Mouse (Mus musculus): Measurements from ENCODE around the gene Ifi203.
"Not testable (repeated sequence)": the region's sequence is repeated elsewhere in the genome, so short reads cannot be mapped to it uniquely, and the experiment has no call there.

The Ifi203 gene

DNA sequence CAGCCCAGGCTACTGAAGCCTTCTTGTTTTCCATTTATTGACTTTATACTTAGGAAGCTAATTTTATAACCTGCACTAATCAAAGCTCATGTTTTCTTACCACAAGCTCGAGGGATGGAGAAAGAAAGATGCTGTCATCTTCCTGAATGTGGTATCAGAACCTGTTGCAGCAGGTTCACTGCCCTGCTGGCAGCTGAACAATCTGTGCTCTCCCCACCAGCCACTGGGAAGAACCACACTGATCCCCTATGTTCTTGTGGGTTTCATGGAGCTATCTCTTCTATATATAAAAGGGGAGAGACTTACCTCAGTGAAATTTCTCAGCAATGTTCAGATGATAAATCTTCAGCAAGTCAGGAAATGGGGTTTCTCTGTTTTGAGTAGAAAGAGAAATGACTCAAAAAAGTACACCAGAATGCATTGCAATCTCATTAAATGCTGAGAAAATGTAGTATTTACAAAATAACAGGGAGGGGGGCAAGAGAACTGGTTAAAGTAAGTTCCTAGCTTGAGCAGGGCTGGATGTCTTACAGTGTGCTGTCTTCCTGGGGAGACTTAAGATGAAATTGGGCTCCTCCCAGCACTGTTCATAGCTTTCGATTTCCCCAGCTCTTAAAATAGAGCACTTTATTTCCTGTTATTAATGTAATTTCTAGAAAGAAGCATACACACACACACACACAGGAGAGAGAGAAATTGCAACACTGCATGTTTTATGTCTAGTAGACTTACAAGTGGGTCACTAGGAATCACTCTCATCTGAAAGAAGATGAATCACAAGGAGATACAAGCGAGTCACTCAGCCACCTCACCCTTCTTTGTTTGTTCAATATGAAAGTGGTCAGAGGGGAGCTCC, at the start of gene Ifi203, which contains the start of gene Mndal:
Gene Ifi203, minus strand, starts transcription at position 749 of the 856 bp plus-strand sequence.
Gene Mndal, minus strand, starts transcription at position 568 of the 856 bp plus-strand sequence.
- ChIA-PET CTCF (interaction anchor here in 1 of 4 experiments (0.6 kb wide), 1 partner anchor 140 kb away, joined by 3 read pairs; no protein-coding TSS in a partner anchor), POLR2A (interaction anchor here in 1 of 4 experiments (0.6 kb wide), 1 partner anchor 62 kb away, joined by 3 read pairs; no protein-coding TSS in a partner anchor)

DNA sequence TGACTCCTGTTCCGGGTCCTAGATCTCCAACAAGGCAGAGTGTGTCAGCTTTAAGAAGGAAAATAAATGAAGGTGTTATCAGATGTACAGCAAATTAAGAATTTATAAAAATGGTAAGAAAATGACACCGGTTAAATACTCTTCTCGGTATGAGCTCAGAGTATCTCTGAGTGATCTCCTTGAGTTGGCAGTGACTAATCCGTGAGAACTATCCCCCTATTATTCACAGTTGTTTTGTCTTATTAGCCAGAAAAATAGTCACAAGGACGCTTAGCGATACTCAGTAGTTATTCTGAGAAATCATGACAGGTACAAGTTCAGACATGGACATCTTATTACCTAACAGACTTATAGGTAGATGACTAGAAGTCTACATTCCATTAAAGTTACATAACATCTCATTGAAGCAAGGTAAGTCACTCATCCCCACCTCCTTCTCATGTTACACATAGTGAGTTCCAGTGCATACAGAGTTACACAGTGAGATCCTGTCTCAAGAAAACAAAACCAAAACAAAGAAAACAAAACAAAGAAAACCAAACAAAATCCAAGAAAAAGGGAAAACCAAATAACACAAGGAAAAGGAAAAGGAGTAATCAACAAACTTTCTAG, 40.3 kb upstream of the Ifi203 start, which contains the start of gene Ifi202b:
Gene Ifi202b, minus strand, starts transcription at position 51 of the 612 bp plus-strand sequence.
- POLR2A ChIA-PET: not testable (repeated sequence)

DNA sequence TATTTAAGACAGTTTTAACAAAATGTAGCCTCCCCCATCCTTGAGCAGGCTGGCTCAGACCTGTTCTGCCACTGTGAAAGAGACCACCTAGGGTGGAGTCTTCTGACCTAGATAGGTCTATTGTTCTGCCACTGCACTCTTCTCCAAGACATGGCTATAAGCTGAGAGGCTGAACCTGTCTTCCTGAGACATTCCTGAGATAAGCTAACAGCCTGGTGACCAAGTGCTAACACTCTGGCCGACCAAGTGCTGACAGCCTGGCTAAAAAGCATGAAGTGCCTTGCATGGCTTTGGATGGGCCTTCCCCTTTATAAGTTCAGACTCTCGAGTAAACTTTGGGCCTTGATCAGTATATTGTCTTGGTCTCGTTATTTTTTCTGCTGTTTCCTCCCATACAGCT, 38.6 kb upstream of the Ifi203 start:
- POLR2A ChIA-PET, CTCF ChIA-PET: not testable (repeated sequence)

More for the DNA sequence above, 40.3 kb upstream of the Ifi203 start, which contains the start of gene Ifi202b:
- CTCF ChIA-PET: not testable (repeated sequence)

DNA sequence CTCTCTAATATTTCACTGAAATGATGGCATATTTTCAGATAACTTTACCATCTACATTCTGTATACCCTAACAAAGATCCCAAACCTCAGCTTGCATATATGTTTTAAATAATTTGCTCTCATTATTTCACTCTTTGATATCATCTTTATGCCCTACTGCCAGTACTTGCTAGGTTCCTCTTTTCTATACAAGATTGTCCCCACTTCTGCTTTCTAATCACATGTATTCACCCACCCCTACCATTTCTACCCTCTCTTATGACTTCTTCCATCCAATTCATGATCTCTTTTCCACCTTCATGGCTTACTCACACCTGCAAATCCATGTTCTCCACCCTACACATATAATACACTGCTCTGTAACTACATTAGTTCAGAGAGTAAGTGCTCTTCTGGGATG, 35.1 kb upstream of the Ifi203 start:
- ChIA-PET POLR2A (no interaction called here), CTCF (no interaction called here)

DNA sequence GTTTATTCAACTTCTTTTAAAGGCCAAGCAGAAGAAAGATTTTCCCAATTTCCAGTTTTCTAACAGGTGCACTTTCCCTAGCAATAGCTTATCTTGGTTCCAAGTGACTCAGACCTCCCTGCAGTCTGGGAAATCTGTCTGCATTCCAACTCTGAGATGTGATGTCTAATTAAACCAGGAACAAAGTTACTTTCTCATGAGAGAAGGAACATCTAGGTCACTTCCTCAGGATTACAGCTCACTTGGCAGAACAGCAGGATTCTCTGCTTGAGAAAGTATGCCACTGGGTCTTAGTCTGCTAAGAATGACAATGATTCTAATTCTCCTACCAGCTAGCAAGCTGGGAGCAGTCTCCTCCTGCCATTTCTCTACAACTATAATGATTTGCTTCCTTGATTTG, 30.6 kb upstream of the Ifi203 start:
- CTCF ChIA-PET: no interaction called here
- POLR2A ChIA-PET: no interaction called here

DNA sequence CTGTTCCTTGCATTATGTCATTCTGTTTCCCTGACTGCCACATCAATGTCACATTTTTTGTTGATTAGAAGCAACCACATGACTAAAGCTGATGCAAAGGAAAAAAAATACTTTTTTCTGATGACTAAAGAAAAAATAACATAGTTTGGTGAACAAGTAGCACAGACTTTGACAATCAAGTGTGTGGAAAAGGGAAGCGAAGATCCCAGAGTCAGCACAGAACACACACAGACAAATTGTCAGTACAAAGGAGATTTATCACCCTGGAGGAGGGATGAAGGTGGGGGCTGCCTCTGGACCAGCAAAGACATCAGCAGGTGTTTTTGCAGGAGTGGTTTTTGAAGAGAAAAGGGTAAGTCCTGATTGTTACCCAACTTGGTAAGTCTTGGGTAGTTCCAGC, 19.0 kb upstream of the Ifi203 start:
- CTCF ChIA-PET, POLR2A ChIA-PET: not testable (repeated sequence)

DNA sequence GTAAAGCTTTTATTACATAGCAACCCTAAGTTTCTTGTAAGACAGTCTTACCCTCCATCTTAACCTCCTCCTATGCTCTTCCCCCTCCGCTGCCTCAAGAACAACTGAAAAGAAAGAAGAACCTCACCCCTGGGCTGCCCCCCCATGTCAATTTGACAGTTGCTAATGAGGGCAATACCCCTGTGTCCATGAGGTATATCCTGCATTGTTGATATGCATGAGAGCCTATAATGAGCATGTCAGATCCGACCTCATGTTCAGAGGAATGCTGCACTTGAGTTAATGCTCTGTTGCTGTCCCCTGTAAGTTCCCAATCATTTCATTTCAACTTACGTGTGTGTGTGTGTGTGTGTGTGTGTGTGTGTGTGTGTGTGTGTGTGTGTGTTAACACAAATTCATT, 17.5 kb upstream of the Ifi203 start:
- CTCF ChIA-PET, POLR2A ChIA-PET: not testable (repeated sequence)

DNA sequence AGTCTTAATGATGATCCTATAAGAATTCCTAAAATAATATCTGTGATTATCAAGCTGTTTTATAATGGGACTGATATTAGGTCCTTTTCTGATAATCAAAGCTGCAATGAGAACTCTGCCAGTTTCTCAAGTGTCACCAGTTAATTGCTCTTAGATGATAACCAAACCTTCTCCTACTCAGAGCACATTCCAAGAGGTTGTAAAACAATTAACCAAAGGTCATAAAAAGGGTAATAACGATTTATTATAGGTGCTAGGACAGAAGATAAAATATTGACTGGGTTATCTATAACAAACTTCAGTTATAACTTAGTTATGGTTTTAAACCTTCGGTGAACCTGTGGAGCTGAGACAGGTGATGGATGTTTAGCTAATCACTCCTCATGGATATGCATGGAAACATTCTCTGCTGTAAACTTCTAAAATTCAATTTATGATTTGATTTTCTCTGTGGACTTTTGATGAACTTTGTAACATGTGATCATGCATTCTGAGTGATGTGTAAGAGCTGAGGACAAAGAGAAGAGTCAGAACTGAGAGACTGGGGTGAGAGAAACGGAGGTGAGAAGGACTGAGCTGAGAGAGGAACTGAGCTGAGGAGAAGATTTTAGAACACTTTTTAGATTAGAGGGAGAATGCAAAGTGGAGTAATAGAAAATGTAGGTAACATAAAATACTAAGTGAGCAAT, 13.5 kb upstream of the Ifi203 start:
- CTCF ChIA-PET, POLR2A ChIA-PET: not testable (repeated sequence)

DNA sequence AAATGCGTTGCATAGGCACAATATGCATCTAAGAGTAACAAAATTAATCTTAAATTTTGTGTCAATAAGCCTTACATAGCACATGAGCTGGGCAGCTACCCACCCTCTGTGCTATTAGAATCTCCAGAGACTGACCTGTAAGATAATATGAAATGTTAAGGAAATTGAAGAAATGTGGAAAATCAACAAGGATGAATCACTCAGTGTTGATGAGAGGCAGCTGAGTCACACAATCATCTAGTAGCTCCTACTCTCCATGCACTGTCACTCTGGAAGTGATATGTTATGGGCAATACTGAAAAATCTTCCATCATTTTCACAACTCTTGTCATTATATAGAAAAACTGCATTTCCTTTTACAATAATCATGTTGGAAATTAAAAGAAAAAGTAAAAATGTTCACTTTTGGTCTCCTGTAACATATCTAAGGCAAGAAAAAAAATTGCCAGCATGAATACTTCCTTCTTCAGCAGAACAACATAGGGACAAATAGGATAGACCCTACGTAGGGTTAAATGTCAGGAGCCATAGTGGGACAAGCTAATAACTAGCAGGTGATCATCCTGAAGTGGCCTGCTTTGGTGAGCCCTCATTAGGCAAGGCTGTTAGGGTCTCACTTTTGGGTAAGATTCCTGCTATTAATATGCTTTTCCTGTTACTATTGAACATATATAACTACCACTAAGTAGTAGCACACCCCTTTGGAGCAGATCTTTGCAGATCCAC, 12.8 kb upstream of the Ifi203 start:
- CTCF ChIA-PET: no interaction called here
- POLR2A ChIA-PET: no interaction called here

DNA sequence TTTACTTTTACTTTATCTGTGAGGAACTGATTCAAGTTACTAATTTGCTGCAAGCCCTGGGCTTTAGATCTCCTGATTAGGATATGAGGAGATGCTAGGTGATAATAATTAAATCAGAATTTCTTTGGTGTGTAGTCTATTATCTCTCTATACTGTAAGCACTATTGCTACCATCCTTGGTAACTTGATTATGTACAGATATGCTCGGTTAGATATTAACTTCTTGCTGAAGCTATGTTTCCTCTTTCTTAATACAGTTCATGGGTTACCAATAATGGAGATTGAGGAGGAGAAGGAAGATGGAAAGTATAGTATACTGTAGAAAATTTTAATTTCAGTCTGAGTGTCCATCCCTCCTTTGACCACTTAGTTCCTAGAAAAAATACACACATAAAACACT, 11.1 kb upstream of the Ifi203 start:
- CTCF ChIA-PET: no interaction called here
- POLR2A ChIA-PET: no interaction called here

DNA sequence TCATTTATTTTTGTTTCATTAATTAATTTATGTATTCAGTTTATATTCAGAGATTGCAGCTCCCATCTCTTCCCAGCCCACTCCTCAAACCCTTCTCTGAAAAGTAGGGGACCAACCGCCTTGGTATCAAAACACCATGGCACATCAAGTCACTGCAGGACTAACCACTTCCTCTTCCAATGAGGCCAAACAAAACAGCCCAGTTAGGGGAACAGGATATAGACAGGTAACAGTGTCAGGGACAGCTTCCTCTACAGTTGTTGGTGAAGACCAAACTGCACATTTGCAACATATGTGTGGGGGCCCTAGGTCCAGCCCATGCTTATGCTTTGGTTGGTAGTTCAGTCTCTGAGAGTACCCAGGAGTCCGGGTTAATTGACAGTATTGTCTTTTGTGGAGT, 6.6 kb upstream of the Ifi203 start:
- POLR2A ChIA-PET: interaction anchor here in 1 of 4 experiments (1.1 kb wide), 1 partner anchor 139 kb away, joined by 4 read pairs; no protein-coding TSS in a partner anchor
- CTCF ChIA-PET: interaction anchor here in 1 of 4 experiments (0.6 kb wide), 1 partner anchor 110 kb away, joined by 3 read pairs; no protein-coding TSS in a partner anchor

DNA sequence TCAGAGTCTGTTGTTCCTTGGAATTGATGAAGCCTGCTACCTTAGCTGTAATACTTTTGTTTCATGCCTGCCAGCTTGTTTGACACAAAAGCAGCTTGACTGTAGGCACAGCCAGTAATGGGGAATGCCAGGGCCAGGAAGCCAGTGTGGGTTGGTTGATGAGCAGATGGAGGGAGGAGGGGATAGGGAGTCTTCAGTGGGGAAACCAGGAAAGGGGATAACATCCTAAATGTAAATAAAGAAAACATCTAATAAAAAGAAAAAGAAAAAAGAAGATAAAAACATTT, 251 bp upstream of the Ifi203 start:
- POLR2A ChIA-PET: not testable (repeated sequence)
- CTCF ChIA-PET: interaction anchor here in 1 of 4 experiments (0.6 kb wide), 1 partner anchor 140 kb away, joined by 3 read pairs; no protein-coding TSS in a partner anchor

DNA sequence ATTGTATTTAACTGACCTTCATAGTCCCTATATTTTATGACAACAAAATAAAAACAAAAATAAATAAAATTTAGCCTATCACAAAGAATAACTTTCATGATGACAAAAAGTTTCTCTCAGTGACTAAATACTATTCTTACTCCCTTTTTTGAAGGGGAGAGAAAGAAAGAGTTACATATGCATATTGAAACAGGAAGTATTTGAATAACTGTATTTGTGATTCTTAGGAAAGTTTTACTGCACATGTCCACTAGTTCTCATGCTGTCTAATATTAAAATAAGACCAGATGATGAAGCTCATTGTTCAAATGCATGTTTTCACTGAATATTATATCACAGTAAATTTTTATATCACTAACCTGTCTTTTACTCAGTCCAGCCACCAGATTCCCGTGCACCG, 950 bp downstream of the Ifi203 start:
- CTCF ChIA-PET, POLR2A ChIA-PET: not testable (repeated sequence)

DNA sequence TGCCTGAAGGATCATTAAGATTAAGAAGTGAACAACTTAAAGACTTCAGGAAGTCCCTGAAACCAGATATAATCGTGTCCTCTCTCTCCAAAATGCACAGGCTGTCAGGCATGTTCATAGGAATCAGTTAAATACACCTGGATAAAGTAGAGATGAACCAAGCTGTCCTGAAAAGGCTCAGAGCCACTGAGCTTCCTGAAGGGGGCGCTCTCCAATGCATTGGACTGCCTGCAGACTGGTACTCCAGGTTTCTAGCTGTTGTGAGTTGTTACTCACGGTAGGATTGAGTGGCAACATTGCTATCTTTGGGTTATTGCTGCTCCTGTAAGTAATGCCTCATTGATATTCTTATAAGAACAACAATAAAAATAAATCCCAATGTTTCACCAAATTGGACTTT, 23.2 kb downstream of the Ifi203 start:
- CTCF ChIA-PET: not testable (repeated sequence)

DNA sequence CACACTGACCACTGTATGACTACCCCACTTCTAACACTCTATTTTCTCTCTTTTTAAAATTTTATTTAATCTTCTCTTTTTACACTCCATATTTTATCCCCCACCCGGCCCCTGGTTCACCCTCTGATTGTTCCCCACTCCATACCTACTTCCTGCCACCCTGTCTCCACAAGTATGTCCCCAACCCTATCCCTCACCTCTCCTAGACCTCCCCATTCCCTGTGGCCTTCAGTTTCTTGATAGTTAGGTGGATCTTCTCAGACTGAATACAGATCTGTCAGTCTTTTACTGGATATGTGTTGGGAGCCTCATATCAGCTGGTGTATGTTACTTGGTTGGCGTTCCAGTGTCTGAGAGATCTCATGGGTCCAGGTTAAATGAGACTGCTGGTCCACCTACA, 27.9 kb downstream of the Ifi203 start:
- CTCF ChIA-PET: interaction anchor here in 1 of 4 experiments (1.0 kb wide), 1 partner anchor 147 kb away, joined by 4 read pairs; no protein-coding TSS in a partner anchor
- POLR2A ChIA-PET: no interaction called here

More for the DNA sequence above, 23.2 kb downstream of the Ifi203 start:
- POLR2A ChIA-PET: not testable (repeated sequence)

DNA sequence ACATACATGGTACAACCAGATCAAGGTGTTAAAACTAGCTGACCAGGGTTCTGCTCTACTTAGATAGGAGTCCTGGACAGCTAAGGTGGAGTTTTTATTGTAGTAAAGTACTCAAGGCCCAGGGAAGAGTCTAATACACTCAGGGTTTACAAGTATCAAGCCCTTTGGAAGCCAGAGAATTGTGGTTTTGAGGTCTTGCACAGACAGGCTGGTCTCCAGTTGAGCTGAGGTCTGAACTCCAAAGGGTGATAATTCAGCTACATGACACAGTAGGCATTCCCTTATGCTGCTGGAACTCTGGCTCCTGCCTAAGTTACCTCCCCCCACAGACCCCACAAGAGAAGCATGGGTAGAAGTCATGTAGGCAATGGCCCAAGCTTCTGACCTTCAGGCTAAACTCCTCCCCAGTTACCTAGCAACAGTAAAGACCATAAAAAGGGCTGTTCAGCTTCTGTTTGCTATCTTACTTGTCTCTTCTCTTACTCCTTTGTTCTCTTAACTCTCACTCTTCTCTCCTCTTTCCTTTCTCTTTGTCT, 29.1 kb downstream of the Ifi203 start:
- CTCF ChIA-PET, POLR2A ChIA-PET: not testable (repeated sequence)

DNA sequence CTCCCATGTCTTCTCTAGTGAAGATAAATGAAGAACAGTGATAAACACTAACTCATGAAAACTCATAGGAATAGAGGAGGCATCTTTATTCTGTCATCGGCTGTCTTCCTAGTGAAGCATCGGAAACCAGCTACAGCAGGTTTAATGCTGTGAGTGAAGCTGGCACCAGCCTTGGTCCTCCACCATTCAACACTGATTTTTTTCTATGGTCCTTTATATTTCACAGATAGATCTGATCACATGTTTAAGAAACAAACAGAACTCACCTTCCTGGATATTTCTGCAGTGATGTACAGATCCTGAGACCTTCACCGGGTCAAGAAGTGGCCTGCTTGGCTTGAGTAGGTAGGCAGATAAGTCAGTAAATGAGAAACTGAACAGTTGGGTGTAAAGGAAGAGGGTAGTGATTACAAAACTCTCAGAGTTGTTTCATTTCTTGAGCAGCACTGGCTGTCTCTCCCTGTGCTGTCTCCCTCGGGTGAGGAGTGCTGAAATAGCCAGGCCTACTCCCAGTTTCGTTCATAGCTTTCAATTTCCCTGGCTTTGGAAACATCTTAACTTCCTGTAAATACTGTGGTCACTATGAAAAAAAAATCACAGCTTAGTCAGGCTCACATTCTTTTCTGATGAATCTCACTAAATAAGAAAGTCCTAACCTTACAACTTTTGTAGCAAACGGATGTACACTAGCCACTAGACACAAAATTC, 29.8 kb downstream of the Ifi203 start, which contains the start of gene Ifi211:
Gene Ifi211, minus strand, starts transcription at position 499 of the 708 bp plus-strand sequence.
- CTCF ChIA-PET, POLR2A ChIA-PET: not testable (repeated sequence)

DNA sequence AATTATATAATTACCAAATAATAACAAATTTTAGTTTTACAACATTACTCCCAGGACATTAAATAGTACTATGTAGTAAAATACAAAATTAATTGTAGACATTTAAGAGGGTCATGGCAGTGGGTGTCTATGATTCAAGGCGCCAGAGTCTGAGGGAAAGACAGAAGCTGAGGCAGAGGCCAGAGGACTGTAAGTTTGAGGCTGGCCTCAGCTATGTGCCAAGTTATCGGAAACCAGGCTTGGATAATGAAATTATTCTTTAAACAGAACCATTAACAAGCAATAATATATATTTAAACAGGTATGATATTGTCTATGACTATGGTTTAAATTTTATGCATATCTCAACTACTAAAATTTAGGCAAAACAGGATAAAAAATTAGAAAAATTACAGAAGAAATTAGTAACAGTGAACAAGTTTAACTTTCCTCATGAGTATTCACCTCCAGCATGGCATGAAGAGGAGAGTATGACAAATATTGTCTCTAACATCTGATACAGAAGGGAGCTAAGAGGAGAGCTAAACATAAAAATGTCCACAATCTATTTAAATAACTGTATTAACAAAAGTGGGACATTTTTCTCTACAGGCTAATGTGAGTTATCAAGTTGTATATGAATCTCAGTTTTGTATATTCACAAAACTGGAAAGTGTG, 30.5 kb downstream of the Ifi203 start:
- ChIA-PET CTCF (no interaction called here), POLR2A (no interaction called here)
